Mouse (Mus musculus) liver, embryonic 12.5 days (tissue): Measurements from ENCODE around the gene Nos1ap. TPM values are rescaled to one million over a fixed set of nuclear protein-coding genes. Genes with fewer than 3 reads are reported as not detected.

Experiments
- ATAC-seq: fragments of 200-750 bp; cut with Nextera tagmentation; 2 replicates; pipeline ENCODE4 v1.8.0; 2017; ENCODE audit warnings: moderate number of reproducible peaks, mild to moderate bottlenecking, moderate library complexity
- H3K27ac ChIP-seq: fragments of 300-500 bp; sonication (generic); 2 replicates; pipeline ENCODE4 v1.5.1; 2016; ENCODE audit warnings: mild to moderate bottlenecking
- H3K27me3 ChIP-seq: fragments of 300-500 bp; sonication (generic); replicated peaks from 2 replicates; pipeline ENCODE4 v1.6.1; 2016; ENCODE audit warnings: mild to moderate bottlenecking, moderate library complexity
- H3K36me3 ChIP-seq: fragments of 300-500 bp; sonication (generic); 2 replicates; pipeline ENCODE4 v1.6.1; 2016; ENCODE audit warnings: mild to moderate bottlenecking, moderate library complexity
- H3K4me1 ChIP-seq: fragments of 300-500 bp; sonication (generic); 2 replicates; pipeline ENCODE4 v1.6.1; 2016
- H3K4me2 ChIP-seq: fragments of 300-500 bp; sonication (generic); 2 replicates; pipeline ENCODE4 v1.6.1; 2016; ENCODE audit warnings: mild to moderate bottlenecking, moderate library complexity
- H3K4me3 ChIP-seq: fragments of 300-500 bp; sonication (generic); 2 replicates; pipeline ENCODE4 v1.5.1; 2016; ENCODE audit warnings: mild to moderate bottlenecking, moderate library complexity
- H3K9ac ChIP-seq: fragments of 300-500 bp; sonication (generic); 2 replicates; pipeline ENCODE4 v1.6.1; 2016; ENCODE audit warnings: mild to moderate bottlenecking, moderate library complexity
- H3K9me3 ChIP-seq: fragments of 300-500 bp; sonication (generic); replicated peaks from 2 replicates; pipeline ENCODE4 v1.6.1; 2016; ENCODE audit warnings: mild to moderate bottlenecking, moderate library complexity
- WGBS: fragments of 180-500 bp; shearing (Covaris S2); methylation state at CpG from one replicate; pipeline ENCODE4 v1.1.7; 2016; ENCODE audit not compliant: insufficient replicate concordance; 5-methylcytosine and 5-hydroxymethylcytosine counted together
- polyA plus RNA-seq: library from polyadenylated mRNA; unstranded; fragments of >200 nt; fragmentation: Nextera tagmentation; extraction: Ambion mirVana; gene quantifications from 2 replicates; pipeline ENCODE4 v1.2.1, GENCODE M21; 2016

Nos1ap gene
- polyA plus RNA-seq, 1 experiment from 2014 or later, result 6.2 TPM

DNA sequence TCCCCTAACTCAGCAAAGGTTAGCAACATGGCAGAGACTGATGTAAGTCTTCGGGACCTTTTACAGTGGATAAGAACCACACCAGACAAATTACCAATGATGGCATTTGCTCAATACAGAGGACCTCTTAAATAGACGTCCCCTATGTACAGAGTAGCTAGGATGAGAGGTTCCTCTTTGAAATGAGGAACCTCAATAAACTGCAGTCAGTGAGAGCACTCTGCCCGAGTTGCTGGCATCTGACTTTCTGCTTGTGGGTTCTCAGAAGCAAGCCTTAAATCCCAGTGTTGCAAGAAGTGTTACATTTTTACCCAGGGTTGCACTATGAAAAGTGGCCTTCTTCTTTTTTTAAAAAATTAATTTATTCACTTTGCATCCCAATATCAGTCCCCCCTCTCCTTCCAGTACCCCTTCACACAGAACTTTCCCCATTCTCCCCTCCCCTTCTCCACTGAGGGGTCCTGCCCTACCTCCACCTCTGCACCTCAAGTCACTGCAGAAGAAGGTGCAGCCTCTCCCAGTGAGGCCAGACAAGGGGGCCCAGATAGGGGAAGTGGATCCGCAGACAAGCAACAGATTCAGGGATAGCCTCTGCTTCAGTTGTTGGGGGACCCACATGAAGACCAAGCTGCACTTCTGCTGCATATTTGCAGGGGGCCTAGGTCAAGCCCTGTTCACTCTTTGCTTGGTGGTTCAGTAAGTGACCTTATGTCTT lies 307.1 kb downstream of the Nos1ap start:
- H3K4me2 ChIP-seq, result no peak overlapping the region
- no peak overlapping the region for H3K9ac ChIP-seq
- no peaks in the 10 kb centered on the region for H3K27me3 ChIP-seq
- no peak overlapping the region for H3K27ac ChIP-seq
- no peaks in the 10 kb centered on the region for H3K4me1 ChIP-seq
- no peak overlapping the region for H3K4me3 ChIP-seq
- WGBS, result 33% methylated on average over 4 of the region's 4 CpGs
- no peak for ATAC-seq
- no peaks in the 10 kb centered on the region for H3K9me3 ChIP-seq
- no peaks in the 10 kb centered on the region for H3K36me3 ChIP-seq

DNA sequence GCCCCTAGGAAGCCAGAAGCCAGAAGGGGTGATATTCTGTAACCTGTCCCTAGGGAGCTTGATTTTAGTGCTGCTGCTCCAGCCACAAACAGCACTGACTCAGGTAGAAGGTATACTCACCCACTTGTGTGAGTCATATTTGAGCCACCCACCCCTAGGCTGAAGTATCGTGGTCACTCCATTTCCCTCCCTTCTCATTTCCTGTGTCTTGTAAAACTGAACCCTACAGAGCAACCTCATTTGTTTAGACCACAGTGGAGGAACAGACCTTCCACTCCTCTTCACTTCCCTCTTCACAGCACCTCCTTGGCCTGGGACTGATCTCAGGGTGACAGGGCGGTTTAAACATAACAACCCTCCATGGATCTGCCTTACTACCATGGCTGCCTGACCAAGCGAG lies 312.6 kb downstream of the Nos1ap start, which contains the start of gene Sh2d1b1:
Gene Sh2d1b1, plus strand, starts transcription at position 305 of the 400 bp plus-strand sequence.
- Histone ChIP-seq H3K9me3 (no peaks in the 10 kb centered on the region), H3K36me3 (no peaks in the 10 kb centered on the region), H3K9ac (no peak within 1 kb of the TSS), H3K4me3 (no peak within 1 kb of the TSS), H3K27ac (no peak within 1 kb of the TSS), H3K4me2 (no peak within 1 kb of the TSS), H3K27me3 (no peaks in the 10 kb centered on the region), H3K4me1 (no peaks in the 10 kb centered on the region)
- 51% methylated on average over 2 of the region's 3 CpGs for whole genome bisulfite sequencing
- no peak for ATAC-seq

DNA sequence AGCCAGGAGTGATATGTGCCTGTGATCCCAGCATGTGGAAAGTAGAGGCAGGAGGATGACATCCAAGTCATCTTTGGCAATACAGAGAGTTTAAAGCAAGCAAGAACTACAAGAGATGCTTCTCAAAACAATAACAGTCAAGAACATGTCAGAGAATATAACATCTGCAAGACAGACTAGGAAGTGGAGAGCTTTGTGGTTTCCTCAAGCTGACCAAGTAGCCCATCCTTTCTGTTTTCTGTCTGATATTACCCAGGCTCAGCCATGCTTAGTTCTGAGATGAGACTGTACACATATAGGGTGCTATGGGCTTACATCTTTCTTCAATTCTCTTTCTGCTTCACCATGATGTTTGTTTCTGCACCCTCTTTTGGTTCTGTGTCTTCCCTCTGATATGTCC lies 316.4 kb downstream of the Nos1ap start:
- Histone ChIP-seq H3K36me3 (no peaks in the 10 kb centered on the region), H3K27ac (no peak overlapping the region), H3K27me3 (no peaks in the 10 kb centered on the region), H3K4me1 (no peaks in the 10 kb centered on the region), H3K4me2 (no peak overlapping the region), H3K9ac (no peak overlapping the region), H3K9me3 (no peaks in the 10 kb centered on the region), H3K4me3 (no peak overlapping the region)
- no peak for ATAC-seq

DNA sequence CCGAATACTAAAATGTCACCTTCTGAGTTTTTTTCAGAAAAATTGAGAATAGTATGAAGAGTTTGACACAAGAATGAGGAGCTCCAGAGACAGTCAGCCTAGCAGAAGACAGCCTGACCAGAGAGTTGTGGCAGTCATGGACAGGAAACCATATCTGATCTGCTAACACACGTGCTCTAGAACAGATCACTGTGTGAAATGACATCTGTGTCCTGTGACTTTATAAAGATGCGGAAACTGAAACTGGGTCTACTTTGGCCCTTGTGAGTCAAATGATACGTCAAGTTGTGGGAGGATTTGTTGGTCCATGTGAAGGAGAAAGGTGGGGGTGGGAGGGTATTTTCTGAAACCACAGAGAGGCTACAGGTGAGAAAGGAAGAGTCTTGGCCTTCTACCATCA lies 319.0 kb downstream of the Nos1ap start:
- 51% methylated on average over 4 of the region's 4 CpGs for WGBS
- Histone ChIP-seq H3K9me3 (no peaks in the 10 kb centered on the region), H3K36me3 (no peaks in the 10 kb centered on the region), H3K27ac (no peak overlapping the region), H3K9ac (no peak overlapping the region), H3K27me3 (no peaks in the 10 kb centered on the region), H3K4me1 (no peaks in the 10 kb centered on the region), H3K4me3 (no peak overlapping the region), H3K4me2 (no peak overlapping the region)
- no peak for ATAC-seq

DNA sequence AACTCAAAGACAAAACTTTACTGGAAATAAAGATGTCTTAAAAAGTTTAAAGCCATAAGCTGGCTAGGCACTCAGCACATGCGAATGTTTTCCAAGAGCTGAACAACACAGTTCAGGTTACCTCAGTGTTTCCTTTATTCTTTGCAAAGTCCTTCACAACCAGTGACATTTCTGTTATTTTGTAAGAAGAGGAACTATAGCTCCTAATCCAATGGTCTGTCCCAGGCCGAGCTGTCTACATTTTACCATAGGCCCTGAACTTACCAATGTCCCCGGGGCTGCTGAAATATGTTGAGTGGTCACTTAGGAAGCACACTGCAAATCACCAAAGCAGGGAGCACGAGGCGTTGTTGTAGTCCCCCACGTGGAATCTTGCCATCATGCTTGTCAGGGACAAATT lies 319.4 kb downstream of the Nos1ap start:
- 62% methylated on average over 6 of the region's 6 CpGs for WGBS
- no peak for ATAC-seq

GRCm38 (mm10) chr1:170255560-170255910 lies 334.1 kb downstream of the Nos1ap start:
- H3K4me3 ChIP-seq, result peak overlapping the region; percentile 64
- peaks cover 8% of the 10 kb centered on the region; the same call in 1 of the 2 replicates for H3K27me3 ChIP-seq
- H3K4me2 ChIP-seq, result peak overlapping the region; percentile 67
- 0 out of 2 replicates have a peak, but pooled peaks cover 4% of the 10 kb centered on the region for H3K9me3 ChIP-seq
- H3K4me1 ChIP-seq, result 0 out of 2 replicates have a peak, but pooled peaks cover 7% of the 10 kb centered on the region
- peak overlapping the region; percentile 70 for H3K9ac ChIP-seq
- H3K27ac ChIP-seq, result no peak overlapping the region
- ATAC-seq, result peak; percentile 83
- WGBS, result 21% methylated on average over 31 of the region's 32 CpGs
- H3K36me3 ChIP-seq, result no peaks in the 10 kb centered on the region

More for the DNA sequence above, 319.4 kb downstream of the Nos1ap start:
- H3K27me3 ChIP-seq, result no peaks in the 10 kb centered on the region
- H3K9ac ChIP-seq, result no peak overlapping the region
- H3K9me3 ChIP-seq, result no peaks in the 10 kb centered on the region
- no peak overlapping the region for H3K27ac ChIP-seq
- H3K36me3 ChIP-seq, result no peaks in the 10 kb centered on the region
- H3K4me3 ChIP-seq, result no peak overlapping the region
- no peaks in the 10 kb centered on the region for H3K4me1 ChIP-seq
- H3K4me2 ChIP-seq, result no peak overlapping the region

DNA sequence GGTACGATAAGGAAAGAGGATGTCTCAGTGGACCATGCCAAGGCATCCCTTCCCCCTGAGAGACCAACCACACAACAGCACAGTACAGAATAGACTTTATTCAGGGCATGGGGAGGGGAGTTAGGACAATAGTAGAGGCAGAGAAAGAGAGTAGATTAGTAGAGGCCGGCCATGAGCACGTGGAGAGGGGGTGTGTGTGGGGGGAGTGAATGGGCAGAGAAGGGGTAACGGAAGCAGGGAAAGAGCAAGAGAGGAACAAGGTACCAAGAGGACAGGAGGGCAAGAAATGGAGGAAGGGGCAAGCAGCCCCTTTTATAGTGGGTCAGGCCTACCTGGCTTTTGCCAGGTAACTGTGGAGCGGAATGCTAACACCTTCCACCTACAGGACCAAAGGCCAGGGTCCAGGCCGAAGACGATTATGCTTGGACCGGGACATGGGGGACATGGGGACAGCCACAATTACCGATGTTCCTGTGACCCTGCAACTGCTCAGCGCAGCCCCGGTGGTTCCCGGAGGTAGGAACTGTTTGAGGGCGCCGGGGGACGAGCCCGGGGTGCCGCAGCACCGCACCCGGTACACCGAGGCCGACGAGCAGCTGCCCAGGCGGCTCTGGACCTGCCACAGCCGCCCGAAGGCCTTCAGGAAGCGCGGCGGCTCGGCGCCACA lies 334.6 kb downstream of the Nos1ap start:
- no peak overlapping the region for H3K27ac ChIP-seq

More for the DNA sequence above, 334.6 kb downstream of the Nos1ap start:
- ATAC-seq, result peak; percentile 60
- Histone ChIP-seq H3K4me1 (0 out of 2 replicates have a peak, but pooled peaks cover 7% of the 10 kb centered on the region), H3K4me2 (peak overlapping the region; percentile 67), H3K36me3 (no peaks in the 10 kb centered on the region), H3K4me3 (peak overlapping the region; percentile 64), H3K9ac (peak overlapping the region; percentile 70), H3K9me3 (0 out of 2 replicates have a peak, but pooled peaks cover 4% of the 10 kb centered on the region), H3K27me3 (peaks cover 8% of the 10 kb centered on the region; the same call in 1 of the 2 replicates)
- 27% methylated on average over 30 of the region's 30 CpGs for WGBS

Other genes with a start within 250 kb of the Nos1ap start
- gene Olfml2b, start 54.7 kb upstream of the Nos1ap start, polyA plus RNA-seq, result 2.1 and 2.6 TPM in 2 replicates